Mouse (Mus musculus) neural tube, embryonic 14.5 days (tissue): Measurements from ENCODE around the gene Rapgef5. TPM values are rescaled to one million over a fixed set of nuclear protein-coding genes. Genes with fewer than 3 reads are reported as not detected.
"Not testable (repeated sequence)": the region's sequence is repeated elsewhere in the genome, so short reads cannot be mapped to it uniquely, and the experiment has no call there.

Experiments used
- ATAC-seq: fragments of 200-750 bp; cut with Nextera tagmentation; 2 replicates; pipeline ENCODE4 v1.8.0; 2017; ENCODE audit warnings: low read depth, mild to moderate bottlenecking, moderate TSS enrichment, moderate library complexity
- H3K27ac ChIP-seq: fragments of 300-500 bp; sonication (generic); 2 replicates; pipeline ENCODE4 v1.5.1; 2014; ENCODE audit warnings: low read depth, mild to moderate bottlenecking, control low read depth, low read length, moderate library complexity, mixed read lengths
- H3K27me3 ChIP-seq: fragments of 300-500 bp; sonication (generic); 2 replicates; pipeline ENCODE4 v1.6.1; 2014; ENCODE audit warnings: low read length; ENCODE audit not compliant: control insufficient read depth, insufficient read depth
- H3K36me3 ChIP-seq: fragments of 300-500 bp; sonication (generic); 2 replicates; pipeline ENCODE4 v1.6.1; 2014; ENCODE audit warnings: low read length, mixed read lengths; ENCODE audit not compliant: control insufficient read depth, insufficient read depth
- H3K4me1 ChIP-seq: fragments of 300-500 bp; sonication (generic); 2 replicates; pipeline ENCODE4 v1.6.1; 2014; ENCODE audit warnings: low read length; ENCODE audit not compliant: control insufficient read depth, insufficient read depth
- H3K4me2 ChIP-seq: fragments of 300-500 bp; sonication (generic); 2 replicates; pipeline ENCODE4 v1.6.1; 2014; ENCODE audit warnings: mild to moderate bottlenecking, low read depth, low read length, control low read depth
- H3K4me3 ChIP-seq: fragments of 300-500 bp; sonication (generic); 2 replicates; pipeline ENCODE4 v1.5.1; 2014; ENCODE audit warnings: low read depth, low read length, control low read depth, mixed read lengths
- H3K9ac ChIP-seq: fragments of 300-500 bp; sonication (generic); replicated peaks from 2 replicates; pipeline ENCODE4 v1.6.1; 2014; ENCODE audit warnings: low read depth, mild to moderate bottlenecking, control low read depth, low read length, mixed read lengths
- H3K9me3 ChIP-seq: fragments of 300-500 bp; sonication (generic); 2 replicates; pipeline ENCODE4 v1.6.1; 2016; ENCODE audit warnings: low read length; ENCODE audit not compliant: control insufficient read depth
- WGBS: fragments of 180-500 bp; shearing (Covaris S2); extraction: QIAGEN DNeasy Blood & Tissue Kit; methylation state at CpG from one replicate; pipeline ENCODE4 v1.1.7; 2014; 5-methylcytosine and 5-hydroxymethylcytosine counted together
- polyA plus RNA-seq: library from polyadenylated mRNA; unstranded; fragments of >200 nt; fragmentation: Nextera tagmentation; extraction: Ambion mirVana; gene quantifications from 2 replicates; pipeline ENCODE4 v1.2.1, GENCODE M21; 2014

The Rapgef5 gene
- polyA plus RNA-seq, 1 experiment from 2014 or later = 39.4 TPM

- Histone ChIP-seq H3K36me3 (no peaks in the 10 kb centered on the region), H3K27ac (no peak overlapping the region), H3K27me3 (no peaks in the 10 kb centered on the region), H3K9ac (no peak overlapping the region), H3K4me2 (no peak overlapping the region), H3K4me3 (no peak overlapping the region), H3K9me3 (no peaks in the 10 kb centered on the region), H3K4me1 (no peaks in the 10 kb centered on the region)
- WGBS = 38% methylated on average over 2 of the region's 2 CpGs
- no peak for ATAC-seq
These were observed 265.1 kb downstream of the Rapgef5 start for GRCm38 (mm10) chr12:117781360-117781759.

- Histone ChIP-seq H3K36me3 (no peaks in the 10 kb centered on the region), H3K4me3 (no peak overlapping the region), H3K9ac (no peak overlapping the region), H3K27ac (no peak overlapping the region), H3K9me3 (no peaks in the 10 kb centered on the region), H3K4me2 (no peak overlapping the region), H3K4me1 (0 out of 2 replicates have a peak, but pooled peaks cover 2% of the 10 kb centered on the region), H3K27me3 (0 out of 2 replicates have a peak, but pooled peaks cover 2% of the 10 kb centered on the region)
- ATAC-seq = no peak
- WGBS = 21% methylated on average over 1 of the region's 1 CpGs
These were observed 267.1 kb downstream of the Rapgef5 start for GRCm38 (mm10) chr12:117783426-117783825.

- ATAC-seq = no peak
- Histone ChIP-seq H3K9me3 (no peaks in the 10 kb centered on the region), H3K36me3 (no peaks in the 10 kb centered on the region), H3K9ac (no peak overlapping the region), H3K4me2 (no peak overlapping the region), H3K4me1 (0 out of 2 replicates have a peak, but pooled peaks cover 2% of the 10 kb centered on the region), H3K27ac (no peak overlapping the region), H3K4me3 (no peak overlapping the region), H3K27me3 (peaks cover 4% of the 10 kb centered on the region; the same call in 1 of the 2 replicates)
- 29% methylated on average over 6 of the region's 6 CpGs for WGBS
These were observed 270.3 kb downstream of the Rapgef5 start for GRCm38 (mm10) chr12:117786621-117787020.

- peak overlapping the region; percentile 13; the same call in 1 of the 2 replicates for H3K4me3 ChIP-seq
- H3K27me3 ChIP-seq = peaks cover 6% of the 10 kb centered on the region; the same call in 1 of the 2 replicates
- peak overlapping the region; percentile 49 for H3K4me2 ChIP-seq
- H3K9ac ChIP-seq = no peak overlapping the region
- H3K9me3 ChIP-seq = no peaks in the 10 kb centered on the region
- H3K4me1 ChIP-seq = 0 out of 2 replicates have a peak, but pooled peaks cover 2% of the 10 kb centered on the region
- peak; percentile 60; the same call in 1 of the 2 replicates for ATAC-seq
- WGBS = 11% methylated on average over 24 of the region's 24 CpGs
- no peaks in the 10 kb centered on the region for H3K36me3 ChIP-seq
- H3K27ac ChIP-seq = no peak overlapping the region
These were observed 272.3 kb downstream of the Rapgef5 start for GRCm38 (mm10) chr12:117788513-117789011.

- Histone ChIP-seq H3K9me3 (no peaks in the 10 kb centered on the region), H3K27me3 (peaks cover 6% of the 10 kb centered on the region; the same call in 1 of the 2 replicates), H3K36me3 (no peaks in the 10 kb centered on the region), H3K4me1 (0 out of 2 replicates have a peak, but pooled peaks cover 2% of the 10 kb centered on the region), H3K9ac (no peak overlapping the region), H3K27ac (no peak overlapping the region), H3K4me2 (peak overlapping the region; percentile 49), H3K4me3 (no peak overlapping the region)
- no peak for ATAC-seq
- 21% methylated on average over 7 of the region's 7 CpGs for WGBS
These were observed 272.7 kb downstream of the Rapgef5 start for GRCm38 (mm10) chr12:117789017-117789416.

GRCm38 (mm10) chr12:117795303-117795702 is 279.0 kb downstream of the Rapgef5 start:
- Histone ChIP-seq H3K9me3 (no peaks in the 10 kb centered on the region), H3K9ac (no peak overlapping the region), H3K4me3 (no peak overlapping the region), H3K4me1 (no peaks in the 10 kb centered on the region), H3K27ac (no peak overlapping the region), H3K4me2 (no peak overlapping the region), H3K36me3 (no peaks in the 10 kb centered on the region), H3K27me3 (peaks cover 3% of the 10 kb centered on the region; the same call in 1 of the 2 replicates)
- 65% methylated on average over 4 of the region's 4 CpGs for WGBS
- peak; percentile 63; the same call in 1 of the 2 replicates for ATAC-seq

- H3K36me3 ChIP-seq, H3K9ac ChIP-seq, H3K27ac ChIP-seq, H3K4me3 ChIP-seq, H3K4me2 ChIP-seq, ATAC-seq, H3K9me3 ChIP-seq, H3K27me3 ChIP-seq: not testable (repeated sequence)
- H3K4me1 ChIP-seq = peaks cover 23% of the 10 kb centered on the region
- WGBS = no CpG with 5 or more reads among the region's 6 CpGs
These were observed 287.7 kb downstream of the Rapgef5 start, which contains the start of gene Cdca7l for GRCm38 (mm10) chr12:117803989-117804388. Gene Cdca7l (plus strand): TSS chr12:117804289.

- Histone ChIP-seq H3K9ac (no peak overlapping the region), H3K27me3 (no peaks in the 10 kb centered on the region; the same call in 1 of the 2 replicates), H3K27ac (no peak overlapping the region), H3K4me3 (no peak overlapping the region), H3K4me1 (peaks cover 39% of the 10 kb centered on the region), H3K9me3 (no peaks in the 10 kb centered on the region), H3K36me3 (no peaks in the 10 kb centered on the region), H3K4me2 (peak overlapping the region; percentile 42)
- ATAC-seq = no peak
- 56% methylated on average over 4 of the region's 4 CpGs for WGBS
These were observed 289.3 kb downstream of the Rapgef5 start for GRCm38 (mm10) chr12:117805576-117805975.

- 4% methylated on average over 12 of the region's 12 CpGs for WGBS
- Histone ChIP-seq H3K9ac (no peak overlapping the region), H3K4me1 (peaks cover 39% of the 10 kb centered on the region)
These were observed 289.8 kb downstream of the Rapgef5 start for GRCm38 (mm10) chr12:117806007-117806451.

More at GRCm38 (mm10) chr12:117806007-117806451, 289.8 kb downstream of the Rapgef5 start:
- Histone ChIP-seq H3K4me2 (peak overlapping the region; percentile 42), H3K4me3 (peak overlapping the region; percentile 6; the same call in 1 of the 2 replicates), H3K9me3 (no peaks in the 10 kb centered on the region), H3K27me3 (no peaks in the 10 kb centered on the region; the same call in 1 of the 2 replicates), H3K27ac (peak overlapping the region; percentile 60; the same call in 1 of the 2 replicates), H3K36me3 (no peaks in the 10 kb centered on the region)
- ATAC-seq = peak; percentile 54
